7 mouse cellular contexts compared by ENCODE assay signal in the genomic region with DNA sequence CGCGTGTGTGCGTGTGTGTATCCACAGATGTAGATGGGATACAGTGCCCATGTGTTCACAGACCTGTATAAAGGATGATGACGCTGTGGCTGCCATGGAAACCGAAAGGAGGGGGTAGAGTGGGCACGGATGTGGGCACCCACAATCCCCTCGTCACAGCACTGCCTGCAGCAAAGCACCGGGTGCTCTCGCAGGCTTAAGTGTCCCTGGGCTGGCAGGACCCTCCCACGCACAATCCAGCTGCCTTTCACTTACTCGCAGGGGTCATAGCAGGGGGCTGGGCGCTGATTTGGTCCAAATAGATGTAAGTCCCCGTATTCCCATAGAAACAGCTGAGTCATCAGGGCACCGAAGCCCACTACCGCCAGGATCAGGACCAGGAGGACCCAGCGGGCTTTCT. TPM values are rescaled to one million over a fixed set of nuclear protein-coding genes. Genes with fewer than 3 reads are reported as not detected.
A peak's percentile ranks its signal among the peaks of the same experiment; 100 is the strongest.
DNase-seq lines count a peak whose midpoint lies in the region; ATAC-seq and TF ChIP-seq lines count a peak whose summit lies in the region.

No protein-coding gene starts in this region.

- no peak for ATAC-seq in liver, embryonic 11.5 days (replicated peaks; ENCODE audit: low FRiP score)
- no peak for ATAC-seq in embryonic facial prominence, embryonic 12.5 days (ENCODE audit: insufficient number of reproducible peaks, insufficient read depth, low FRiP score, low TSS enrichment)
- no peak for ATAC-seq in liver, postnatal 0 days

- no peak overlapping the region for H3K4me3 ChIP-seq in liver, embryonic 11.5 days (ENCODE audit: low read depth, low read length)
- H3K4me3 ChIP-seq in embryonic facial prominence, embryonic 12.5 days, result no peak overlapping the region
- peak overlapping the region; percentile 61 for H3K4me3 ChIP-seq in liver, postnatal 0 days (ENCODE audit: low read depth, low read length)

- no peaks in the 10 kb centered on the region for H3K9me3 ChIP-seq in liver, embryonic 11.5 days (ENCODE audit: control insufficient read depth, low read length)
- H3K9me3 ChIP-seq in embryonic facial prominence, embryonic 12.5 days, result no peaks in the 10 kb centered on the region
- H3K9me3 ChIP-seq in liver, postnatal 0 days (ENCODE audit: low read length), result no peaks in the 10 kb centered on the region

- H3K4me1 ChIP-seq in liver, embryonic 11.5 days (replicated peaks; ENCODE audit: control insufficient read depth, insufficient read depth, low read length), result peaks cover 50% of the 10 kb centered on the region
- peaks cover 11% of the 10 kb centered on the region; the same call in 1 of the 2 replicates for H3K4me1 ChIP-seq in embryonic facial prominence, embryonic 12.5 days
- peaks cover 44% of the 10 kb centered on the region for H3K4me1 ChIP-seq in liver, postnatal 0 days (ENCODE audit: insufficient read depth)

- H3K27me3 ChIP-seq in liver, embryonic 11.5 days (replicated peaks; ENCODE audit: control insufficient read depth, insufficient read depth, low read length), result no peaks in the 10 kb centered on the region
- no peaks in the 10 kb centered on the region for H3K27me3 ChIP-seq in embryonic facial prominence, embryonic 12.5 days
- no peaks in the 10 kb centered on the region for H3K27me3 ChIP-seq in liver, postnatal 0 days (ENCODE audit: insufficient read depth, low read length)

- no peak for TF ChIP-seq CTCF in liver, postnatal 0 days (IDR thresholded peaks at IDR 0.05; ENCODE audit: low read depth)

- TF ChIP-seq EP300 in liver, postnatal 0 days (IDR thresholded peaks at IDR 0.05; ENCODE audit: low read depth), result no peak

- no peak overlapping the region for H3K27ac ChIP-seq in liver, embryonic 11.5 days (ENCODE audit: low read depth, low read length)
- no peak overlapping the region for H3K27ac ChIP-seq in embryonic facial prominence, embryonic 12.5 days
- no peak overlapping the region for H3K27ac ChIP-seq in liver, postnatal 0 days (ENCODE audit: low read depth)

- DNase-seq in liver, embryonic 11.5 days (ENCODE audit: low spot score), result no peak
- no peak for DNase-seq in liver
- peak; percentile 96 for DNase-seq in induced T-regulatory cell, adult 2 months (ENCODE audit: low read depth)
- no peak for DNase-seq in liver, postnatal 0 days
- peak; percentile 84 for DNase-seq in right cerebral cortex, postnatal 14 days
- DNase-seq in urinary bladder, postnatal 14 days (ENCODE audit: low spot score), result no peak

- 80% methylated on average over 16 of the region's 16 CpGs for WGBS in liver, embryonic 11.5 days
- 80% methylated on average over 16 of the region's 16 CpGs for WGBS in embryonic facial prominence, embryonic 12.5 days
- WGBS in liver, postnatal 0 days (ENCODE audit: insufficient replicate concordance), result 77% methylated on average over 16 of the region's 16 CpGs

- H3K4me2 ChIP-seq in liver, embryonic 11.5 days, result peak overlapping the region; percentile 93
- peak overlapping the region; percentile 89; the same call in 1 of the 2 replicates for H3K4me2 ChIP-seq in embryonic facial prominence, embryonic 12.5 days (replicated peaks)
- peak overlapping the region; percentile 98 for H3K4me2 ChIP-seq in liver, postnatal 0 days (ENCODE audit: low read depth, low read length)

- no peaks in the 10 kb centered on the region for H3K36me3 ChIP-seq in liver, embryonic 11.5 days (ENCODE audit: control insufficient read depth, insufficient read depth, low read length)
- peaks cover 36% of the 10 kb centered on the region for H3K36me3 ChIP-seq in embryonic facial prominence, embryonic 12.5 days
- H3K36me3 ChIP-seq in liver, postnatal 0 days (replicated peaks; ENCODE audit: insufficient read depth, low read length), result peaks cover 17% of the 10 kb centered on the region

- H3K9ac ChIP-seq in liver, embryonic 11.5 days (ENCODE audit: low read depth, low read length), result no peak overlapping the region
- peak overlapping the region; percentile 62; the same call in 1 of the 2 replicates for H3K9ac ChIP-seq in embryonic facial prominence, embryonic 12.5 days
- no peak overlapping the region for H3K9ac ChIP-seq in liver, postnatal 0 days (replicated peaks)

RNA-seq across cellular contexts. Expression of gene Pld3, which starts 11.6 kb away (rescaled TPM):
- 39.3 and 44.4 TPM in 2 replicates for polyA plus RNA-seq in liver, embryonic 11.5 days (2014; fragmentation: Nextera tagmentation; extraction: Ambion mirVana)
- polyA plus RNA-seq in embryonic facial prominence, embryonic 12.5 days (2016; fragmentation: Nextera tagmentation; extraction: Ambion mirVana), result 68.1 and 77.9 TPM in 2 replicates
- 46.5 and 49.3 TPM in 2 replicates for polyA plus RNA-seq in liver, postnatal 0 days (2015; fragmentation: Nextera tagmentation; extraction: Ambion mirVana)

RNA-seq across cellular contexts. Expression of gene 2310022A10Rik, which starts 11.6 kb away (rescaled TPM):
- 33.9 and 35.1 TPM in 2 replicates for polyA plus RNA-seq in liver, embryonic 11.5 days (2014; fragmentation: Nextera tagmentation; extraction: Ambion mirVana)
- polyA plus RNA-seq in embryonic facial prominence, embryonic 12.5 days (2016; fragmentation: Nextera tagmentation; extraction: Ambion mirVana), result 33.5 and 35.8 TPM in 2 replicates
- polyA plus RNA-seq in liver, postnatal 0 days (2015; fragmentation: Nextera tagmentation; extraction: Ambion mirVana), result 8.6 and 9.0 TPM in 2 replicates

RNA-seq across cellular contexts. Expression of gene Hipk4, which starts 18.4 kb away (rescaled TPM):
- polyA plus RNA-seq in liver, embryonic 11.5 days (2014; fragmentation: Nextera tagmentation; extraction: Ambion mirVana), result 0.33 and 0.40 TPM in 2 replicates
- polyA plus RNA-seq in embryonic facial prominence, embryonic 12.5 days (2016; fragmentation: Nextera tagmentation; extraction: Ambion mirVana), result 0.95 and 1.0 TPM in 2 replicates
- polyA plus RNA-seq in liver, postnatal 0 days (2015; fragmentation: Nextera tagmentation; extraction: Ambion mirVana), result 0.04 TPM in 1 of 2 replicates, not detected in the other

RNA-seq across cellular contexts. Expression of gene Prx, which starts 42.3 kb away (rescaled TPM):
- polyA plus RNA-seq in liver, embryonic 11.5 days (2014; fragmentation: Nextera tagmentation; extraction: Ambion mirVana), result 0.80 and 0.84 TPM in 2 replicates
- 5.6 and 6.2 TPM in 2 replicates for polyA plus RNA-seq in embryonic facial prominence, embryonic 12.5 days (2016; fragmentation: Nextera tagmentation; extraction: Ambion mirVana)
- 0.25 and 0.28 TPM in 2 replicates for polyA plus RNA-seq in liver, postnatal 0 days (2015; fragmentation: Nextera tagmentation; extraction: Ambion mirVana)

RNA-seq across cellular contexts. Expression of gene Akt2, which starts 49.9 kb away (rescaled TPM):
- polyA plus RNA-seq in liver, embryonic 11.5 days (2014; fragmentation: Nextera tagmentation; extraction: Ambion mirVana), result 68.4 and 70.1 TPM in 2 replicates
- polyA plus RNA-seq in embryonic facial prominence, embryonic 12.5 days (2016; fragmentation: Nextera tagmentation; extraction: Ambion mirVana), result 114 and 115 TPM in 2 replicates
- polyA plus RNA-seq in liver, postnatal 0 days (2015; fragmentation: Nextera tagmentation; extraction: Ambion mirVana), result 24.0 and 25.5 TPM in 2 replicates

Comparison
In these comparisons a context has a peak if more than half of its experiments do, and no peak if none do; other contexts are left out.
1. DNase-seq: peak in induced T-regulatory cell, adult 2 months (single experiment) and right cerebral cortex, postnatal 14 days (single experiment); none in liver, embryonic 11.5 days (single experiment), liver (single experiment), liver, postnatal 0 days (single experiment) and urinary bladder, postnatal 14 days (single experiment).
2. Peak in every context shown above with its lines, with median percentiles within 50 percentile points of each other: H3K4me2 ChIP-seq.